Mouse (Mus musculus) heart, postnatal 0 days (tissue): ENCODE measurements around the gene Spdye4b. TPM values are rescaled to one million over a fixed set of nuclear protein-coding genes. Genes with fewer than 3 reads are reported as not detected.
"Not testable (repeated sequence)": the region's sequence is repeated elsewhere in the genome, so short reads cannot be mapped to it uniquely, and the experiment has no call there.

Source experiments
- ATAC-seq: fragments of 200-750 bp; cut with Nextera tagmentation; 2 replicates; pipeline ENCODE4 v1.8.0; 2017; ENCODE audit warnings: low read depth, moderate number of reproducible peaks, moderate library complexity; ENCODE audit not compliant: insufficient read depth
- DNase-seq: peaks from one replicate; pipeline ENCODE4 v3.0.0-alpha.2; 2016; ENCODE audit warnings: low spot score
- H3K27ac ChIP-seq: fragments of 300-500 bp; sonication (generic); 2 replicates; pipeline ENCODE4 v1.5.1; 2014; ENCODE audit warnings: low read depth, mild to moderate bottlenecking
- H3K27me3 ChIP-seq: fragments of 300-500 bp; sonication (generic); 2 replicates; pipeline ENCODE4 v1.6.1; 2014; ENCODE audit warnings: low read length, mixed read lengths; ENCODE audit not compliant: control insufficient read depth, insufficient read depth
- H3K36me3 ChIP-seq: fragments of 300-500 bp; sonication (generic); replicated peaks from 2 replicates; pipeline ENCODE4 v1.6.1; 2014; ENCODE audit warnings: low read length, mixed read lengths; ENCODE audit not compliant: control insufficient read depth, insufficient read depth
- H3K4me1 ChIP-seq: fragments of 300-500 bp; sonication (generic); 2 replicates; pipeline ENCODE4 v1.6.1; 2014; ENCODE audit warnings: antibody characterized with exemption; ENCODE audit not compliant: control insufficient read depth, insufficient read depth
- H3K4me2 ChIP-seq: fragments of 300-500 bp; sonication (generic); 2 replicates; pipeline ENCODE4 v1.6.1; 2014; ENCODE audit warnings: low read depth, mild to moderate bottlenecking, low read length, moderate library complexity
- H3K4me3 ChIP-seq: fragments of 300-500 bp; sonication (generic); 2 replicates; pipeline ENCODE4 v1.5.1; 2014; ENCODE audit warnings: low read depth, low read length
- H3K9ac ChIP-seq: fragments of 300-500 bp; sonication (generic); replicated peaks from 2 replicates; pipeline ENCODE4 v1.6.1; 2014; ENCODE audit warnings: low read depth, low read length, mixed read lengths
- H3K9me3 ChIP-seq: fragments of 300-500 bp; sonication (generic); replicated peaks from 2 replicates; pipeline ENCODE4 v1.6.1; 2016; ENCODE audit warnings: low read length; ENCODE audit not compliant: control insufficient read depth
- CTCF ChIP-seq: IDR thresholded peaks from 2 replicates; pipeline ENCODE4 v1.5.1; 2016; ENCODE audit warnings: antibody characterized with exemption, control low read depth, low read depth
- EP300 ChIP-seq: IDR thresholded peaks from 2 replicates; pipeline ENCODE4 v1.6.1; 2016; ENCODE audit warnings: antibody characterized with exemption, low read depth
- WGBS: fragments of 180-500 bp; shearing (Covaris S2); extraction: QIAGEN DNeasy Blood & Tissue Kit; methylation state at CpG from one replicate; pipeline ENCODE4 v1.1.7; 2014; 5-methylcytosine and 5-hydroxymethylcytosine counted together
- polyA plus RNA-seq: library from polyadenylated mRNA; unstranded; fragments of >200 nt; fragmentation: Nextera tagmentation; extraction: Ambion mirVana; gene quantifications from 2 replicates; pipeline ENCODE4 v1.2.1, GENCODE M21; 2015
- total RNA-seq: library from RNA; depleted of rRNA; stranded (reverse); fragments of >200 nt; gene quantifications from 2 replicates; pipeline ENCODE4 v1.2.3, GENCODE M21; 2014; ENCODE audit warnings: low replicate concordance; rRNA removed

The Spdye4b gene
- total RNA-seq (not detected in 2 replicates), polyA plus RNA-seq (not detected in 2 replicates)

DNA sequence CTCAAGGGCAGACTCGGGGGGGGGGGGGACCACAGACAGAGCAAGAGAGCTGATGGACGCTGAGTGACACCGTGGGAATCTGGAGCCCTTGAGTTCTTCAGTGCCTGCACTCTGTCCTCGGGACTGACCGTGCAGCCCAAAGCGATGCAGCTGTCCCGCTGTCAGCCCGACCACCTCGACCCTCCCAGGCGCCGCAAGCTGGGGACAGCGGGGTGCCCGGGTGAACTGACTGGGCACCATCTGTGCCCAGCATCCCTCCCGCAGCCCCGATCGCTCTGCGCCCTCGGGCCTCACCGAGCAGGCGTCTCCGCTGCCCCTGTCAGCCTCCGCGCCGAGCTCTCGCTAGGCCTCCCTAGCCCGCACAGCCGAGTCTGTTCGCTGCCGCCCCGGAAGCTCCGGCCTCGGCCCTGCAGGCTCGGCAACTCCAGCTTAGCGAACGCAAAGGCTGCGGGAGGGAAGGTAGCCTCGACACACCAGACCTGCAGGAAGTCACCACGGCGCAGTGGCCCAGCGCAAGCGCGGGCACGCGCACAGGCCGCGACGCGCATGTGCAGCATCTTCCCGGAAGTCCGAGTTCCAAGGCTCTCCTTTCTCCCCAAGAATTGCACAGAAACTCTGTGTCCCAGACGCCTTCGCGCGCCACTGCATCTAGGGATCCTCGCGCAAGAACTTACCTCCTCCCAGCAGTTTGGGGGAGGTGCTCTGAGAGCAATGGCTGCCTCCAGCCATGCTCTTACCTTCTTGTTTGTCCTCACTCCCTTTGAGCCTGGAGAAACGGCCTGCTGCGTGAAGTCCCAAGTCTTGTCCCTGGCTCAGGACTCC lies at the start of gene Spdye4b, which contains the start of gene Rbak:
Gene Spdye4b, plus strand, starts transcription at position 763 of the 822 bp plus-strand sequence.
Gene Rbak, minus strand, starts transcription at position 521 of the 822 bp plus-strand sequence.
- under 1% methylated on average over 58 of the region's 58 CpGs for WGBS
- TF ChIP-seq CTCF (no peak), EP300 (no peak)
- Histone ChIP-seq H3K9ac (peak within 1 kb of the TSS; percentile 84), H3K36me3 (peaks cover 29% of the 10 kb centered on the region), H3K9me3 (0 out of 2 replicates have a peak, but pooled peaks cover 5% of the 10 kb centered on the region), H3K27me3 (no peaks in the 10 kb centered on the region), H3K27ac (peak within 1 kb of the TSS; percentile 71), H3K4me2 (peak within 1 kb of the TSS; percentile 99), H3K4me1 (0 out of 2 replicates have a peak, but pooled peaks cover 9% of the 10 kb centered on the region), H3K4me3 (peak within 1 kb of the TSS; percentile 89)
- DNase-seq: peak; percentile 98
- peak; percentile 96 for ATAC-seq

DNA sequence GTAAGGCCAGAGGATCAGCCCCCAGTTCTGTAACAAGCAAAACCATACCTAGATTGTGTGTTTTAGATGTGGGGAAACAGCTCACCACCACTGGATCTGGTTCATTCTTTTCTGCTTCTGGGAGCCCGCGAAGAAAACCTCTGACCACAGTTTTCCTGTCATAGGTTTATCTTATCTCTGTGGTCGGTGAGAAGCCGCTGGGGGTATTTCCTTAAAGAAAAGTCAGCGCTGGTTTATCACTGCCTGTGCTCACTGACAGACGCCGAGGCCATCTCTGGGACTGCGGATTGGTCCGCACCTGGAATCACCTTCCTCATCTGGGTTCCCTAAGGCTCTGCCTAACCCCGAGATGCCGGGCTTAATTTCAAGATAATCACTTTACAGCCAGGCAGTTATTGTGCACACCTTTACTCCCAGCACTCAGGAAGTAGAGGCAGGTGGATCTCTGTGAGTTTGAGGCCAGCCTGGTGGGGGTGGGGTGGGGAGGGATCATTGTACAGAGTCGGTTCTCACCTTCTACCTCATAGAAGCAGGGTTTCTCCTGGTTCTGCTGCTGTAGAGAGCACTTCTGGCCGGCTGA lies 47.8 kb upstream of the Spdye4b start:
- Histone ChIP-seq H3K27me3 (no peaks in the 10 kb centered on the region), H3K27ac (no peak overlapping the region), H3K4me2 (no peak overlapping the region), H3K4me1 (no peaks in the 10 kb centered on the region), H3K9ac (no peak overlapping the region), H3K36me3 (no peaks in the 10 kb centered on the region), H3K9me3 (no peaks in the 10 kb centered on the region; the same call in 1 of the 2 replicates), H3K4me3 (no peak overlapping the region)
- DNase-seq: no peak
- no peak for ATAC-seq
- 31% methylated on average over 13 of the region's 13 CpGs for WGBS
- TF ChIP-seq CTCF (no peak), EP300 (no peak)

DNA sequence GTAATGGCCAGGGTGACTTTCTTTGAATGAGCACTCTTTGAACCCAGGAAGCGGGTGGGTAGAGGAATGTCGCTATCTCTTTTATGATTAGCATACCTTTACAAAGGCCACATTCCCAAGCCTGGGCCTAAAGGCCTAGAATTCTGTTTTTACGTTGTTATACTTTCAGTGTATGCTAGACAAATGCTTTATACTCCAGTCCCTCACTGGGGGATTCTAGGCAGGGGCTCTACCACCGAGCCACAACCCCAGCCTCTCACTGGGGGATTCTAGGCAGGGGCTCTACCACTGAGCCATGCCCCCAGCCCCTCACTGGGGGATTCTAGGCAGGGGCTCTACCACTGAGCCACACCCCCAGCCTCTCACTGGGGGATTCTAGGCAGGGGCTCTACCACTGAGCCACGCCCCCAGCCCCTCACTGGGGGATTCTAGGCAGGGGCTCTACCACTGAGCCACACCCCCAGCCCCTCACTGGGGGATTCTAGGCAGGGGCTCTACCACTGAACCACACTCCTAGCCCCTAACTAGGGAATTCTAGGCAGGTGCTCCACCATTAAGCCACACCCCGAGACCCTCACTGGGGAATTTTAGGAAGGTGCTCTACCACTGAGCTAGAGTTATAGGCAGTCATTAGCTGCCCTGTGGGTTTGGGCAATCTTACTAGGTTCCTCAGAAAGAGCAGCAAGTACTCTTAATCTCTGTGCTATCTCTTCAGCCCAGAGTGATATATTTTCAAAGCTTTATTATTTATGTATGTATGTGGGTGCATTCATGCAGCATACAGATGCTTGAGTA lies 46.4 kb upstream of the Spdye4b start:
- WGBS: 74% methylated on average over 3 of the region's 6 CpGs
- not testable (repeated sequence) for H3K9ac ChIP-seq, H3K9me3 ChIP-seq, H3K27ac ChIP-seq, ATAC-seq, H3K4me3 ChIP-seq, H3K36me3 ChIP-seq, H3K4me2 ChIP-seq, H3K27me3 ChIP-seq, H3K4me1 ChIP-seq, DNase-seq

DNA sequence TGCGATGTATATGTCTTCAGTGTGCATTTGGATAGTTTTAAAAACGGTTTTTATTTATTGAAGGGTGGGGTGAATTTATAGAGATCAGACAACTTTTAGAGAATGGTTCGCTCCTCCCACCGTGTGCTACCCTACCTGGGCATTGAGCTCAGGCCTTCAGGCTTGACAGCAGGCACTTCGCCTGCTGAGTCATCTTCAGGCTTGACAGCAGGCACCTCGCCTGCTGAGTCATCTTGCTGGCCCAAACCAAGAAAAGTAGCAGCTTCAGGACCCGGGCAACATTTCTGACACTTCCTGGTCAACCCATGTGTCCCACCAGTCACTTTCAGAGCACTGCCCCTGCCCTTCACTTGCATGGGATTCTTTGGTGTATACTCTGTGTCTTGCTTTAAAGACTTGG lies 45.8 kb upstream of the Spdye4b start:
- H3K27ac ChIP-seq: no peak overlapping the region
- 81% methylated on average over 7 of the region's 7 CpGs for WGBS
- DNase-seq (no peak), ATAC-seq (no peak)
- no peak overlapping the region for H3K4me3 ChIP-seq
- H3K4me2 ChIP-seq: no peak overlapping the region
- TF ChIP-seq EP300: no peak
- no peak for TF ChIP-seq CTCF
- H3K9me3 ChIP-seq: no peaks in the 10 kb centered on the region
- 0 out of 2 replicates have a peak, but pooled peaks cover 3% of the 10 kb centered on the region for H3K4me1 ChIP-seq
- no peaks in the 10 kb centered on the region for H3K36me3 ChIP-seq
- no peak overlapping the region for H3K9ac ChIP-seq
- no peaks in the 10 kb centered on the region for H3K27me3 ChIP-seq

- Histone ChIP-seq H3K4me3 (no peak overlapping the region), H3K4me1 (peaks cover 11% of the 10 kb centered on the region; the same call in 1 of the 2 replicates), H3K36me3 (no peaks in the 10 kb centered on the region), H3K9me3 (no peaks in the 10 kb centered on the region), H3K9ac (no peak overlapping the region), H3K27ac (no peak overlapping the region), H3K27me3 (no peaks in the 10 kb centered on the region), H3K4me2 (no peak overlapping the region)
- ATAC-seq (no peak), DNase-seq (no peak)
- 78% methylated on average over 13 of the region's 13 CpGs for WGBS
- TF ChIP-seq EP300 (no peak), CTCF (no peak)
Observed at GRCm38 (mm10) chr5:143137580-143137979, 43.2 kb upstream of the Spdye4b start.
